In the genomic region with DNA sequence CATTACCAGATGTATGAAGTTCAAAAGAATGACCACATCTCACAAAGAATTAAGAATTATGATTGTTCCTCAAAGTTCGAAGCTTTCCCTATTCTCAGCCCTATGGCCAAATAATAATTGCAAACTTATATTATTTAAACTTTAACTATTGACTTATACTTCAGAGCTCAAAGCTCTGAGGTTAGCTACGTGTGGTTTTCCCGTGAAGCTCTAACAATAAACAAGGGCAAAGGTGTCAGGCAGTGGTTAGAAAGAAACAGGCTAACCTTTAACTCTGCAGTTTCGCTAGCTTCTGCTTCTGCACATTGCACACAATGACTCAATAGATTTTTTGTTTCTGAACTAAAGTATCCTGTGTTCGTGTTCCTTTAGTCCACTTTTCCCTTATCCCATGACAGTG, we compare ENCODE assay signal across 28 mouse cellular contexts. TPM values are rescaled to one million over a fixed set of nuclear protein-coding genes. Genes with fewer than 3 reads are reported as not detected.
A peak's percentile ranks its signal among the peaks of the same experiment; 100 is the strongest.
DNase-seq lines count a peak whose midpoint lies in the region; ATAC-seq and TF ChIP-seq lines count a peak whose summit lies in the region.
"Had no signal": no experiment of that assay in that cellular context is flagged by ENCODE, and none has a peak within 500 bp of the region (broad histone marks: within the 10 kb centered on the region; RNA-seq: fewer than 3 reads in every experiment).

No protein-coding gene starts in this region.

- no peak for TF ChIP-seq CTCF in Patski (IDR thresholded peaks at IDR 0.05)
- no peak for TF ChIP-seq CTCF in small intestine, adult 2 months (IDR thresholded peaks at IDR 0.05; ENCODE audit: extremely low read depth, insufficient read length, insufficient replicate concordance, low read depth, low read length)

- no peak for TF ChIP-seq POLR2A in small intestine, adult 2 months (IDR thresholded peaks at IDR 0.05; ENCODE audit: low read depth, low read length)

- DNase-seq in liver, embryonic 11.5 days (ENCODE audit: low spot score), result no peak
- no peak for DNase-seq in Patski (ENCODE audit: low read depth, low spot score)
- DNase-seq in ovary, postnatal 14 days (ENCODE audit: low spot score), result no peak
- DNase-seq: B cell, adult 2 months; cerebellum, postnatal 14 days; embryo, embryonic 11 days; gastrocnemius, postnatal 36 days; retina, postnatal 1 day; right cerebral cortex, postnatal 4 days had no signal

- peak; percentile 52; the same call in 1 of the 2 replicates for ATAC-seq in liver, embryonic 15.5 days (ENCODE audit: insufficient read depth)
- no peak for ATAC-seq in liver, embryonic 11.5 days (replicated peaks; ENCODE audit: low FRiP score)
- ATAC-seq in Patski, result peak; percentile 62
- ATAC-seq in intestine, embryonic 15.5 days, result peak; percentile 54; the same call in 1 of the 2 replicates
- no peak for ATAC-seq in erythroid progenitor cell, adult 5-6 weeks (replicated peaks; ENCODE audit: low FRiP score, poor library complexity, severe bottlenecking)

- no peaks in the 10 kb centered on the region for H3K9me3 ChIP-seq in liver, embryonic 15.5 days (replicated peaks)
- H3K9me3 ChIP-seq in liver, embryonic 11.5 days (ENCODE audit: control insufficient read depth, low read length), result no peaks in the 10 kb centered on the region
- no peaks in the 10 kb centered on the region for H3K9me3 ChIP-seq in intestine, embryonic 15.5 days
- H3K9me3 ChIP-seq: embryonic facial prominence, embryonic 15.5 days; heart, embryonic 12.5 days; hindbrain, embryonic 15.5 days; limb, embryonic 13.5 days; lung, embryonic 15.5 days; neural tube, embryonic 15.5 days had no signal

- POLR2A ChIA-PET in Patski (lab: Charles Lee), result no interaction called here

- no peaks in the 10 kb centered on the region for H3K36me3 ChIP-seq in liver, embryonic 15.5 days (replicated peaks)
- no peaks in the 10 kb centered on the region for H3K36me3 ChIP-seq in liver, embryonic 11.5 days (ENCODE audit: control insufficient read depth, insufficient read depth, low read length)
- no peaks in the 10 kb centered on the region for H3K36me3 ChIP-seq in intestine, embryonic 15.5 days
- H3K36me3 ChIP-seq in small intestine, adult 2 months (ENCODE audit: control insufficient read depth, insufficient read depth, low read length), result 0 out of 2 replicates have a peak, but pooled peaks cover 3% of the 10 kb centered on the region
- H3K36me3 ChIP-seq: embryonic facial prominence, embryonic 15.5 days; heart, embryonic 12.5 days; hindbrain, embryonic 15.5 days; limb, embryonic 13.5 days; lung, embryonic 15.5 days; neural tube, embryonic 15.5 days had no signal

- H3K4me3 ChIP-seq in liver, embryonic 15.5 days (replicated peaks), result no peak overlapping the region
- no peak overlapping the region for H3K4me3 ChIP-seq in liver, embryonic 11.5 days (ENCODE audit: low read depth, low read length)
- no peak overlapping the region for H3K4me3 ChIP-seq in intestine, embryonic 15.5 days (replicated peaks)
- no peak overlapping the region for H3K4me3 ChIP-seq in small intestine, adult 2 months (ENCODE audit: low read depth, low read length)
- H3K4me3 ChIP-seq: embryonic facial prominence, embryonic 15.5 days; heart, embryonic 12.5 days; hindbrain, embryonic 15.5 days; limb, embryonic 13.5 days; lung, embryonic 15.5 days; neural tube, embryonic 15.5 days had no signal

- peaks cover 4% of the 10 kb centered on the region; the same call in 1 of the 2 replicates for H3K4me1 ChIP-seq in liver, embryonic 15.5 days (replicated peaks)
- H3K4me1 ChIP-seq in liver, embryonic 11.5 days (replicated peaks; ENCODE audit: control insufficient read depth, insufficient read depth, low read length), result no peaks in the 10 kb centered on the region
- H3K4me1 ChIP-seq in intestine, embryonic 15.5 days (replicated peaks), result 0 out of 2 replicates have a peak, but pooled peaks cover 2% of the 10 kb centered on the region
- H3K4me1 ChIP-seq in small intestine, adult 2 months (ENCODE audit: control insufficient read depth, insufficient read depth, insufficient read length, low read length), result peaks cover 19% of the 10 kb centered on the region; the same call in 1 of the 2 replicates
- H3K4me1 ChIP-seq: embryonic facial prominence, embryonic 15.5 days; heart, embryonic 12.5 days; hindbrain, embryonic 15.5 days; limb, embryonic 13.5 days; lung, embryonic 15.5 days; neural tube, embryonic 15.5 days had no signal

- H3K4me2 ChIP-seq in liver, embryonic 15.5 days, result no peak overlapping the region
- H3K4me2 ChIP-seq in liver, embryonic 11.5 days, result no peak overlapping the region
- H3K4me2 ChIP-seq in intestine, embryonic 15.5 days (replicated peaks), result no peak overlapping the region
- H3K4me2 ChIP-seq: embryonic facial prominence, embryonic 15.5 days; heart, embryonic 12.5 days; hindbrain, embryonic 15.5 days; limb, embryonic 13.5 days; lung, embryonic 15.5 days; neural tube, embryonic 15.5 days had no signal

- H3K27ac ChIP-seq in liver, embryonic 15.5 days (replicated peaks), result no peak overlapping the region
- H3K27ac ChIP-seq in liver, embryonic 11.5 days (ENCODE audit: low read depth, low read length), result no peak overlapping the region
- H3K27ac ChIP-seq in intestine, embryonic 15.5 days, result no peak overlapping the region
- H3K27ac ChIP-seq in small intestine, adult 2 months (ENCODE audit: insufficient read depth, low read depth, low read length), result peak overlapping the region; percentile 93
- H3K27ac ChIP-seq: embryonic facial prominence, embryonic 15.5 days; hindbrain, embryonic 15.5 days; kidney, postnatal 0 days; limb, embryonic 13.5 days; lung, embryonic 15.5 days; neural tube, embryonic 15.5 days had no signal

- 36% methylated on average over 5 of the region's 5 CpGs for WGBS in liver, embryonic 15.5 days (ENCODE audit: insufficient replicate concordance)
- 62% methylated on average over 5 of the region's 5 CpGs for WGBS in liver, embryonic 11.5 days
- WGBS in intestine, embryonic 15.5 days, result 54% methylated on average over 5 of the region's 5 CpGs
- 14% methylated on average over 5 of the region's 5 CpGs for WGBS in small intestine, adult 2 months

- H3K27me3 ChIP-seq in liver, embryonic 15.5 days, result no peaks in the 10 kb centered on the region
- no peaks in the 10 kb centered on the region for H3K27me3 ChIP-seq in liver, embryonic 11.5 days (replicated peaks; ENCODE audit: control insufficient read depth, insufficient read depth, low read length)
- peaks cover 16% of the 10 kb centered on the region for H3K27me3 ChIP-seq in Patski
- H3K27me3 ChIP-seq in intestine, embryonic 15.5 days (replicated peaks), result no peaks in the 10 kb centered on the region
- no peaks in the 10 kb centered on the region for H3K27me3 ChIP-seq in small intestine, adult 2 months (ENCODE audit: control insufficient read depth, insufficient read depth, low read length)
- H3K27me3 ChIP-seq: embryonic facial prominence, embryonic 15.5 days; heart, embryonic 12.5 days; hindbrain, embryonic 15.5 days; limb, embryonic 13.5 days; lung, embryonic 15.5 days; neural tube, embryonic 15.5 days had no signal

- H3K9ac ChIP-seq in liver, embryonic 15.5 days, result no peak overlapping the region
- no peak overlapping the region for H3K9ac ChIP-seq in liver, embryonic 11.5 days (ENCODE audit: low read depth, low read length)
- H3K9ac ChIP-seq in intestine, embryonic 15.5 days, result no peak overlapping the region
- H3K9ac ChIP-seq: embryonic facial prominence, embryonic 15.5 days; heart, embryonic 12.5 days; hindbrain, embryonic 15.5 days; limb, embryonic 13.5 days; lung, embryonic 15.5 days; neural tube, embryonic 15.5 days had no signal

- in situ Hi-C loops in Patski (cut with MboI; ENCODE audit: low pct_unique_long_range_greater_than_20kb), result no loop called here

- CTCF ChIA-PET in Patski (lab: Charles Lee), result no interaction called here

RNA-seq across cellular contexts. Expression of gene Ms4a8a, which starts 28.0 kb away (rescaled TPM):
- polyA plus RNA-seq in liver, embryonic 15.5 days (2015; fragmentation: Nextera tagmentation; extraction: Ambion mirVana), result 0.10 and 0.21 TPM in 2 replicates
- not detected in 2 replicates for polyA plus RNA-seq in liver, embryonic 11.5 days (2014; fragmentation: Nextera tagmentation; extraction: Ambion mirVana)
- not detected for polyA plus RNA-seq in Patski (2021)
- 21.8 and 23.7 TPM in 2 replicates for polyA plus RNA-seq in intestine, embryonic 15.5 days (2015; fragmentation: Nextera tagmentation; extraction: Ambion mirVana)
- polyA plus RNA-seq in small intestine, adult 2 months (2012; rRNA removed), result 173 and 417 TPM in 2 replicates
- 1.4 and 3.4 TPM in 2 replicates for total RNA-seq in erythroid progenitor cell, adult 5-6 weeks (2015; ENCODE audit: low replicate concordance)
- total RNA-seq in erythroid progenitor cell, adult 5-6 weeks (2017; ENCODE audit: low replicate concordance), result not detected in 2 replicates
- total RNA-seq: ES-E14; layer of hippocampus, adult 8-10 months had no signal
- polyA plus RNA-seq: embryonic facial prominence, embryonic 15.5 days; forebrain, embryonic 11.5 days; frontal cortex, adult 2 months; heart, embryonic 12.5 days; hindbrain, embryonic 15.5 days; kidney, postnatal 0 days; limb, embryonic 13.5 days; neural tube, embryonic 15.5 days had no signal

RNA-seq across cellular contexts. Expression of gene Ms4a18, which starts 35.0 kb away (rescaled TPM):
- polyA plus RNA-seq in liver, embryonic 15.5 days (2015; fragmentation: Nextera tagmentation; extraction: Ambion mirVana), result 0.08 TPM in 1 of 2 replicates, not detected in the other
- polyA plus RNA-seq in liver, embryonic 11.5 days (2014; fragmentation: Nextera tagmentation; extraction: Ambion mirVana), result not detected in 2 replicates
- not detected for polyA plus RNA-seq in Patski (2021)
- 33.2 and 37.9 TPM in 2 replicates for polyA plus RNA-seq in intestine, embryonic 15.5 days (2015; fragmentation: Nextera tagmentation; extraction: Ambion mirVana)
- polyA plus RNA-seq in small intestine, adult 2 months (2012; rRNA removed), result 30.4 and 79.4 TPM in 2 replicates
- not detected in 2 replicates for total RNA-seq in erythroid progenitor cell, adult 5-6 weeks (2015; ENCODE audit: low replicate concordance)
- not detected in 2 replicates for total RNA-seq in erythroid progenitor cell, adult 5-6 weeks (2017; ENCODE audit: low replicate concordance)
- total RNA-seq: adrenal gland, adult 18-20 months; ES-E14; gastrocnemius, postnatal 36 days; heart, postnatal 25 days; layer of hippocampus, adult 8-10 months; left cerebral cortex, adult 8-10 months had no signal
- polyA plus RNA-seq: embryonic facial prominence, embryonic 15.5 days; forebrain, embryonic 11.5 days; frontal cortex, adult 2 months; heart, embryonic 12.5 days; hindbrain, embryonic 15.5 days; kidney, postnatal 0 days; limb, embryonic 13.5 days; lung, embryonic 15.5 days; neural tube, embryonic 15.5 days; urinary bladder, adult 2 months had no signal

RNA-seq across cellular contexts. Expression of gene Ms4a15, which starts 59.8 kb away (rescaled TPM):
- polyA plus RNA-seq in liver, embryonic 15.5 days (2015; fragmentation: Nextera tagmentation; extraction: Ambion mirVana), result not detected in 2 replicates
- not detected in 2 replicates for polyA plus RNA-seq in liver, embryonic 11.5 days (2014; fragmentation: Nextera tagmentation; extraction: Ambion mirVana)
- not detected for polyA plus RNA-seq in Patski (2021)
- polyA plus RNA-seq in intestine, embryonic 15.5 days (2015; fragmentation: Nextera tagmentation; extraction: Ambion mirVana), result 0.21 and 0.28 TPM in 2 replicates
- polyA plus RNA-seq in small intestine, adult 2 months (2012; rRNA removed), result 0.20 and 1.9 TPM in 2 replicates
- not detected in 2 replicates for total RNA-seq in erythroid progenitor cell, adult 5-6 weeks (2015; ENCODE audit: low replicate concordance)
- not detected in 2 replicates for total RNA-seq in erythroid progenitor cell, adult 5-6 weeks (2017; ENCODE audit: low replicate concordance)
- total RNA-seq: adrenal gland, adult 18-20 months; ES-E14; gastrocnemius, postnatal 36 days; heart, postnatal 25 days; layer of hippocampus, adult 8-10 months had no signal
- polyA plus RNA-seq: embryonic facial prominence, embryonic 15.5 days; forebrain, embryonic 11.5 days; heart, embryonic 12.5 days; kidney, postnatal 0 days; limb, embryonic 13.5 days; neural tube, embryonic 15.5 days; urinary bladder, adult 2 months had no signal

Comparison
In these comparisons a context has a peak if more than half of its experiments do, and no peak if none do; other contexts are left out.
1. ATAC-seq: peak in liver, embryonic 15.5 days (single experiment), Patski (single experiment) and intestine, embryonic 15.5 days (single experiment); none in liver, embryonic 11.5 days (single experiment) and erythroid progenitor cell, adult 5-6 weeks (single experiment).
2. RNA of gene Ms4a8a, which starts 28.0 kb away (polyA plus RNA-seq): 173 to 417 TPM in small intestine, adult 2 months and 21.8 to 23.7 TPM in intestine, embryonic 15.5 days; 0.10 to 0.21 TPM in liver, embryonic 15.5 days, not detected in liver, embryonic 11.5 days and not detected in Patski (single experiment); every median in the first group is over 10 times any median in the second.
3. RNA of gene Ms4a18, which starts 35.0 kb away (polyA plus RNA-seq): 30.4 to 79.4 TPM in small intestine, adult 2 months and 33.2 to 37.9 TPM in intestine, embryonic 15.5 days; 0.08 TPM in liver, embryonic 15.5 days, not detected in liver, embryonic 11.5 days and not detected in Patski (single experiment); every median in the first group is over 10 times any median in the second.